Mouse (Mus musculus) lung, adult 2 months (tissue): ENCODE measurements at regions not wholly inside any gene's neighbourhood (a gene's known extent, or its start where the extent isn't known, plus 50 kb on each side); places are given as distances from the start of the nearest gene placed in this dataset.

Experiments
- CTCF ChIP-seq: fragments of 200-500 bp; IDR thresholded peaks from 2 replicates; pipeline ENCODE4 v1.5.1; 2011; ENCODE audit warnings: mild to moderate bottlenecking, low read length, control low read depth; ENCODE audit not compliant: insufficient read depth
- POLR2A ChIP-seq: fragments of 200-500 bp; IDR thresholded peaks from 2 replicates; pipeline ENCODE4 v1.6.1; 2011; ENCODE audit warnings: low read depth, mild to moderate bottlenecking, control low read depth, low read length, borderline replicate concordance; ENCODE audit errors: extremely low read depth

DNA sequence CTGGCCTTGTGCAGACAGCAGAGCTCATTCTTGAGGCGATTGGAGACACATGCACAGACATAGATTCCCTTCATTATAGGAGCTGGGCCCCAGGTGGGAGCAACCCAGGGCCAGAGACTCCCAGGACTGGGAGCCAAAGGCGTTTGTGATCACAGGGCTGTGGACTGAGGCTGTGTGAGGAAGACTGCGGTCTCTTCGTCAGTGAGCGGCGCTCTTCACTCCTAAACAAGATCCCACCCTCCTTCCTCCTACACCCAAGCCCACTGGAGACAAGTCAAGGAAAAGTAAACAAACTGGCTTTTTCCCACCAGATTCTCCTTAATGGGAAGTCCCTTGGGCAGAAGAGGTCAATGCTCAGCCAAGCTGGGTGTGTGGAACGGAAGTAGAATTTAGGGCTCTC, 157.7 kb upstream of the Cadm1 start:
- TF ChIP-seq CTCF (no peak), POLR2A (no peak)
